Mouse (Mus musculus): Measurements from ENCODE around the gene Crb1.

Crb1 gene

DNA sequence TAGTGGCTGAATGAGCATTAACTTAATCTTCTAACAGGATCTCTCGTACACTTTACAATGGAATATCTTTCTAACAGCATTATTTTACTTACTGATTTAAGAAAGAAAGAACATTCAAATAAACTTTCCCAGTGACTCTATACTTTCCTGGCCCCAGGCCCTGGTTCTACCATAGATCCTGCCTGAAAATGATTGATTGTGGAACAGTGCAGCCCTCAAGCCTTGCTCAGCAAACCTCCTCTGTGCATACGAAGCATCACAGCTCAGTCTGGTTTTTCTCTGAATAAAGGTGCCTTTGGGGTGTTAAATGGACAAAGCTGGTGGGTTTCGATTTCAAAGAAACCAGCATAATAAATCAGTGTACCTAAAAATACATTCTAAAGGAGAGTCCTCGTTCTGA is 153.1 kb downstream of the Crb1 start:
- no peak for DNase-seq (ENCODE audit: low read depth)

DNA sequence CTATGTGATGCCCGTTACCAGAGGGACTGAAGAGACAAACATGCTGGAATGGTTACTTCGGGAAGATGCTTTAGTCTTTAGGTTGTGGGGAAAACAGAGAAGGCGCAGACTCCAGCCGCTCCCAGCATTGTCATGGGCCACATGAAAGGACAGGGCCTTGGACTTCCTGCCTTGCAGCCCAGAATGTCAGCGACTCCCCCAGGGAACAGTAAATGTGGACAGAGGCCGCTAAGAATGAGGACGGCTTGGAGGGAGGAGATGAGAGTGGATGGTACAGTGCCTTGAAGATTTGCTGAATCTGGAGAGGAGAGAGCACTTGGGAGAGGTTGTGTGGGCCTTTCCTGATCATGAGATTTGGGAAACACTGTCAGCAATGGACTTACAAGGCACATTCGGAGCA is 161.6 kb downstream of the Crb1 start:
- DNase-seq (ENCODE audit: low read depth) = no peak

DNA sequence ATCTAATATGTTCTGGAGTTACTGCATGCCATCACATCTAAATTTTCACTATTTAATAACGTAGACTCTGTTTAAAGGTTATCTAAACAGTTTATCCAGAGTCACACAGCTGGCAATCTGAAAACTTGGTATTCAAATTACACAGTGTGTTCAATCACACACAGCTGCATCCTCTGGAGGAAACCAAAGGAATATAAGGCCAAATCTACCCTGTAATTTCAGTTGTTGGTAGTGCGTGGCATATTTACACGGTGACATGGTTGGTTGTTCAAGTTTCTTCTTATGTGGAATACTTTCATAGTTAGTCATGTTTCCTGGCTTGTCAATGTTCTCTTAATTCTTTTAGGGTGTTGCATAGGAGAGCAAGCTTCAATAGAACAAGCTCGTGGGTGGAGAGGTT is 166.4 kb downstream of the Crb1 start:
- no peak for DNase-seq (ENCODE audit: low read depth)

DNA sequence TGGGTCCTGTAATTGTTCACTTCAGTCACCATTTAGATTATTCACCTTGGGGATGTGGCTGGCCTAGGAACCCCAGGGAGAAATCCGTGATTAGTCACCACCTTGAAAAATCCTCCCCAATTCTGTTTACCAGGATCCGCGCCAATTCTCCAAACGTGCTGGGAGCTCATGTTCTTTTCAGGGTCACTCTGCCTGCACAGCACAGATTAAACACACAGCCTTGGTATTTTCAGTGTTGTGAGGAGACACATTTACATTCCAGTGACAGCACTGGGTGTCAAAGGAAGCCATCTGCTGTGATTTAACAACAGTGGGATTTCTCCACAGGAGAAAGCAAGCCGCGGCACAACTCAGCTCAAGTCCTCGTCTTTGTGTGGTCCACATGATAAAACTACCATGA is 167.1 kb downstream of the Crb1 start:
- no peak for DNase-seq (ENCODE audit: low read depth)

DNA sequence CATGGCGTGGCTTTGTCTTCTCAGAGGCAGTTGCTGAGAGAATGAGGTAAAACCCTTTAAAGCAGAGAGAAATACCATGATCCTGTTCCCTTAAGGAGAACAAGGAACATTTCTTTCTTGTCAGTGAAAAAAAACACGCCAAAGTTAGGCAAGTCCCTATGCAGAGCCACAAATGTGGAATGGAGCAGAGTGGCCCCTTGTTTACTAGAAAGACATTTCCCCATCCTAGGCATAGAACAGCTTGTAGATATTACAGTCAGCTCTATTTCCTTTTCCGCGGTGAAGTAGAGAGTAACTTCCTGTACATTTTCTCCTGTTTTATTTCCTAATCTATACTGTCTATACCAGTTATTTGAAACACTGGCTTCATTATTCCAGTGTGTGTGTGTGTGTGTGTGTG is 170.6 kb downstream of the Crb1 start:
- DNase-seq (ENCODE audit: low read depth) = no peak

DNA sequence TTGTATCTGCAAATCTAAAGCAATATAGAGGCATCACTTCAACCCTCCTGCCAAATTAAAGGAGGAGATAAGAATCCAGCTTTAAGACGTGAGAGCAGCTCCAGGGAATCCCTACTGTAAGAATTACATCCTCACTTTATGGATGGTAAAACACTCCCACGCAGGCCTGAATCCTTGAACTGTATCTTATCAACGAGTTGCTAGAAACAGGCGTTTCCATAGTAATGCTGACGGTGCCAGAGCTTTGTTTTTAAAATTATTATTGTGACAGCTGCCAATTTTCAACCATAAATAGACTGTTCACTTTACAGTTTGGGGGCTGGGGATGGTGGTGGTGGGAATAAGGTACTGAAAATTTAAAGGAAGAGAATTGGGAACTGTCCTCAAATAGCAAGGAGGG is 173.9 kb downstream of the Crb1 start:
- DNase-seq (ENCODE audit: low read depth) = no peak

DNA sequence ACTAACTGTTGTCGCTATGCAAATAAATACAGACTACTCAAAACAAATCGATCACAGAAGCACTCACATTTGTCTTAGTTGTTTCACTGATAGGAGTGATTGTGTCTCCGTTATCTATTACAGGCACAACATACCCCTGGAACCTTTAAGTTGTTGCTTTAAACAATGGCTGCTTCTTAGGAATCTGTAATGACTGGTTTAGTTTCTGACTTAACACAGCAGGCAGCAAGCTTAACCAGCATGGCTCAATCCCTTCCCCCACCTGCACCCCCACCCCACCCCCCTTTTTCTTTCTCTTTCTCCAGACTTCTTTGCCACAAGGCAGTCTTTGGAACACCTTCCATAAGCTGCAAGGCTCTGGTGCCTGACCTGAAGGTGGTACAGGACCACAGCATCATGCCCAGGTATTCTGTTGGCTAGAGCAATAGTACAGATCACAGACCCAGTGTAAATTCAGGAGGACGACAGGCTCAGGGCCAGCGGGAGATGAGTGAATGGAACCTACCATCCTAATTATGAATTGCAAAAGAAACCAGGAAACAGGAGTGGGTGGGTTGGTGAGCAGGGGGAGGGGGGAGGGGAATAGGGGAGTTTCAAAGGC is 182.4 kb downstream of the Crb1 start:
- DNase-seq (ENCODE audit: low read depth) = no peak

DNA sequence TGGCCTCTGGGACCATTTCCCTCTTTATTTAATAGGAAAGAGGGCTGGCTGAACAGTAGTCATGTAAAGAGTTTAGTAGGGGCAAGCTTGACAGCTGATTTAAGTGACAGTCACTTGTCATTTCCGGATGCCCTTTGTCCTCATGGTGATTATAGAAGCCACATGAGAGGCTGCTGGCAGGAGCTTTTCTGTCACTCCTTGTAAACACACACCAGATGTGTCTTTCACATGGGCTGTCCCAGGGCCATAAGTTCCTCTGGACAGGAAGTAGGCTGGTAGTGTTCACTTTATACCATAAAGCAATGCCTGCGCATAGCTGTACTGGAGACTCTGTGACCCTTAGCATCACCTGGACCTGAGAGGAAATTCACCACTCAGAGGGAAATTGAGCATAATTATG is 182.9 kb downstream of the Crb1 start:
- no peak for DNase-seq (ENCODE audit: low read depth)

DNA sequence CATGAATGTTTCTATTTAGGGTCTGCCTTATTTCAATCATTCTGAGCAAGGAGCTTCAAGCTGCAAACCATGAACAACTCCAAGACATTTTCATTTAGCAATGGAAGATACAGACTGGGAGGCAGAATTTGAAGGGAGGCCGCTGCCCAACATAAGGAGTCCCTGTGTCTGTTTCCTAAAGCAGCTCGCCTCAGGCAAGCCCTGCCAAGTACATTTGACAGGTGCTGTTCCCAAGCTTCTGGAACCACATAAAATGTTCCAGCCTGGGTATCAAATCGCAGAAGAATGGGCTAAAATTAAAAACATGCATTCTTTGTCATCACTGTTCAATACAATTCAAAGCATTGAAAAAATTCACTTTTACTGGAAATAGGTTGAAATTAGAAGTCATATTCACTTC is 184.3 kb downstream of the Crb1 start:
- no peak for DNase-seq (ENCODE audit: low read depth)

DNA sequence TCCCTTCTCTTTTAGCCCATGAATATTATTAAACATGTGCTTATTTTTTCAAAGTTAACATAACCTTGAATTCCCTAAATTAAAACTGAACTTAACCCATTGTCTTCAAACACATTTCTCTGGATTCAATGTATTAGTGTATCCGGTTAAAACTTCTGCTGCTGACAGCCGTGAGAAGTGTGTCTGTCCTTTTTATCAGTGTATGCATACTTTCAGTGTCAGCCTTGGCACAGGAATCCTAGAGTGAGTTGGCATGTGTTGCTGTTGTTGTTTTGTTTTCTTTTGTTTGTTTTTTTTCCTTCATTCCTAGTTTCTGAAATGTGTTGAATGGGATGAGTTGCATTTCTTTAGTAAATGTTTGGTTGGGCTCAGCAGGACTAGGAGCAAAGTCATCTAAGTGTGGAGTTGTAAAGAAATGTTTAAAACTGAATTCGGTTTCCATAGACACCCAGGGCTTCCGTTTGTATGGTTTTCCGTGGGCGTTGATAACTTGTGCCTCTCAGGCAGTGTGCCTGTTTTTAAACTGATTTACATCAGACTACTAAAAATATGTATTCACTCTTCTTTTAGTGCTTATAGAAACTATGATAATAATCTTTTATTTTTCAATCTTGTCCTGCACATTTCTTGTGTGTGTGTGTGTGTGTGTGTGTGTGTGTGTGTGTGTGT is 196.3 kb downstream of the Crb1 start:
- DNase-seq (ENCODE audit: low read depth) = no peak

DNA sequence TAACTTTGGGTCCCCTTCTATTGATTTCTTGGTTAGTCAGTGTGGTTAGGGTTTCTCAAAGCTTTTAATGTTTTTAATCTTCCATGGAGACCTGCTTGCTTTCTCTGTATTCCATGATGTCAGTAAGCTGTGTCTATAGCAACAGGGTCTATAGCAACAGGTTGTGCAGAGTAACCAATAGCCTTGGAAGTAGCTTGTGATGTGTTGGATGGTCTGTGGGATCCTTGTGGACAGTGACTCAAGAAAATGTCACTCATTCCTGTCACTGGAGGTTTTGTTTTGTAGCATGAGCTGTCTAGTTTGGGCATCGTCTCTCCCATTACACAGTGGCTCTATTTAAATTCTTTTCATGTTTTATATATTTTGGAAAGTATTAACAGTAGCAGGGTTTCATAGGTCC is 197.2 kb downstream of the Crb1 start:
- DNase-seq (ENCODE audit: low read depth) = no peak

DNA sequence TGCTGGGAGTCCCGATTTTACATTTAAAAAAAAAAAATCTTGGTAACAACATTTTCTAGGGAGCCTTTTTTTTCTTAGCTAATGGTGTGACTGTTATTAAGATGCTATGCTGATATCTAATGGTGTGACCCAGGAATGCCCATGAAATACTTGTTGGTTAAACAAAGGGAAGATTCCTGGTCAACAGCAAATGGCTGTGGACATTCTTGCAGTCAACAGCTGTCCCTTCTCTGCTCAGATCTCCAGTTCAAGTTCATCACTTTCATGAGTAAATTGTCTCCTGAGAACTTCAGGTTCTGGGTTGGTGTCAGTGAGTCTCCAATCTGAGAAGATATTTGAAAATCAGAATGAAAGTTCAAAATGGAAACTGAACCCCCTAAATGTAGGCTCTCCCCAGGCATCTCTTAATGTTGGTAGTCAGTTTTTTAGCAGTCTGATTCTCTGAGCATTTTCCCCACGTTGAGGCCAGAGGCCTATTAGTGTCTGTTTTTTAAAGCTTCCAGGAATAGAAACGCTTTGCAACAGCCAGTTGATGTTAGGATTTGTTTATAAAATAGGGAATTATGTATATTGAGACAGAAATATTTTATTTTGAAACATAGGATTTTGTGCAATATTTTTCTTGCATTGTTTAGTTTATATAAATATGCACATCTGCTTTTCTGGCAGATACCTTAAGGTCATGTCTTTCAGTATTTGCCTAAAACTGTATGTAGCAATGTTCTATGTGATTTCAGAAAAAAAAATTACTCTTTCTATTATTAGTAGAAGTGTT is 202.7 kb downstream of the Crb1 start:
- DNase-seq (ENCODE audit: low read depth) = no peak

DNA sequence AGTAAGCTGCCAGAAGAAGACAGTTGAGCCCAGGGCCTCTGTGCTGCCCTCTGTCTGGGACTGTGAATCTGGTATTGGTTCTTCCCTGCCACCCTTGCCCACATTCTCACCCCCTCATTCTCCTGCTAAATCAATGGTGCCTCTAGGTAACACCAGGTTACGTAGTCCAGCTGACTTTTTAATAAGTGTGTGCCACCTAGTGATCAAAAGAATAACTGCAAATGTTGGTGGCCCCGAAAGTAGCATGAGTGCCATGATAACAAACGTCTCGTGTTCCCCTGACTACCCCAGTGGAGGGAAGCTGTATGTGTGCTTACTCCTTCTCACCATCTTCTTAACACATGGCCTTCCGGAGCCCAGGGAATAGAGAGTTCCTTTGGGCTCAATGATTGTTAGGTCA is 214.1 kb downstream of the Crb1 start:
- DNase-seq (ENCODE audit: low read depth) = peak; percentile 42

DNA sequence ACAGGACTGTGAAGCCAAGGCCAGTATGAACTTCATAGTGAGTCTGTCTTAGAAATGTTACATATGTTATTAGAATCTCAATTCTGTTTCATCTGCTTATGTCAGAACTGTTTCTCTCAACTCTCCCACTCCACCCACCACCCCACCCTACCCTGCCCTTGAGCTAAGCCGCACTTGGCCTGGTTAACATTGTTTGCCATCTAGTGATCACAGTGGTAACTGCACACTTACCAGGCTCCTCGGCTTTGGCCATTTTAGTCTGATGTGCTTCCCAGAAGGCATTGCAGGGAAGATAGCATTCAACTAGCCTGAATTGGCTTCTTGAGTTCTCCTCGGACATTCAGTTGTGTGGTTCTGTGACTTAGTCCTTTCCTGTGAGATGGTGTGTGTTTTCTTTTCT is 215.3 kb downstream of the Crb1 start:
- peak; percentile 10 for DNase-seq (ENCODE audit: low read depth)

DNA sequence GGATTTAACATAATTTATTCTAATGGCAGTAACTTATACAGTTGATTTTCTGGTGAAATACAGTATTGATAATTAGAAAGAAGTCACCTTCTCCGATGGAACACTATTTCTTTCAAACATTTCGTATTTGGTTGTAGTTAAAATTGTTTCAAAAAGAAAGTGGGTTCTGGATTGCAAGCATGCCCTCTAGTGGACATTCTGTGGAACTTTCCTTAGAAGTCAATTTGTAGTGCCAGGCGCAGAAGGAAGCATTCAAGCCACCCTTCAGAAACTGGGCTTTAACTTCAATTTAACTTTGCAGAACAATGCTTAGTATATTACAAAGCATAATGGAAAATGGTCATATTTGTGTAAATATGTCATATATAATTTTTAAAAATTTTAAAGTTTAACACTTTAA is 220.5 kb downstream of the Crb1 start:
- peak; percentile 24 for DNase-seq (ENCODE audit: low read depth)

DNA sequence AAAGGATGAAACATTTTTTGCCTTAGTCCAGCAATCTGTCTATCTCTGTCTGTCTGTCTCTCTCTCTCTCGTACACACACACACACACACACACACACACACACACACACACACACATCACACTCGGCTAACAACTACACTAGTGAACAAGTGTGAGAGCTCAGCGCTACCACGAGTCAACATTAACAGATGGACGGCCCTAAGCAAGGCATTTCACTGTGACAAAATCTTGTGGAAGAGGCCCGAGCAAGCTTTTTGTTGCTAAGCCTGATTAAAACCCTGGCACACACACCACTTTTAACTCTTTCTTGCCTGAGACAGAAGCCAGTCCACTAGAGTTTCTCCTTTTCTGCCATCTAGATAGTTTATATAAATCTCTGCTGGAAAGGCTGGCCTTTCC is 223.4 kb downstream of the Crb1 start:
- no peak for DNase-seq (ENCODE audit: low read depth)

DNA sequence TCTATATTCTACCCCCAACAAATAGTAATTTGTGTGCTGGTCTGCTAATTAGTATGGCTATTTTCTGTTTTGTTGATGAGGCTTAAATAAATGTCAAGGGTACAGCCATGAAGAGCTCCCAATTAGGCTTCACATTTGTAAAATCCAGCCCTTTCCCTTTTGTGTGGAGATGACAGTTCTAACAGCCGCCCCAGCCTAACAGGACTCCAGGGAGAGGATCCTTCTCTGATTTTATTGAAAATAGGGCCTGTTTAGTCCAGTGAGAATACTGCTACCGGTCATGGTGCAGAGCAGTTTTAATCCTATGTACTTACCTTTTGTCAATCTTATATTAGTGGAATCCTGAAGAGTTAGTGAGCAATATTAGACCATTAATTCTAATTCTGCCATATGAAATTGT is 223.9 kb downstream of the Crb1 start:
- DNase-seq (ENCODE audit: low read depth) = no peak

Data from c-Kit-positive CD71-negative TER-119-negative erythroid progenitor cells, embryonic 14.5 days (primary cell).